Mouse (Mus musculus): ENCODE data around the gene Zranb2. TPM values are rescaled to one million over a fixed set of nuclear protein-coding genes. Genes with fewer than 3 reads are reported as not detected.

Gene Zranb2
- total RNA-seq (2023) = 36.1 and 40.6 TPM in 2 replicates

DNA sequence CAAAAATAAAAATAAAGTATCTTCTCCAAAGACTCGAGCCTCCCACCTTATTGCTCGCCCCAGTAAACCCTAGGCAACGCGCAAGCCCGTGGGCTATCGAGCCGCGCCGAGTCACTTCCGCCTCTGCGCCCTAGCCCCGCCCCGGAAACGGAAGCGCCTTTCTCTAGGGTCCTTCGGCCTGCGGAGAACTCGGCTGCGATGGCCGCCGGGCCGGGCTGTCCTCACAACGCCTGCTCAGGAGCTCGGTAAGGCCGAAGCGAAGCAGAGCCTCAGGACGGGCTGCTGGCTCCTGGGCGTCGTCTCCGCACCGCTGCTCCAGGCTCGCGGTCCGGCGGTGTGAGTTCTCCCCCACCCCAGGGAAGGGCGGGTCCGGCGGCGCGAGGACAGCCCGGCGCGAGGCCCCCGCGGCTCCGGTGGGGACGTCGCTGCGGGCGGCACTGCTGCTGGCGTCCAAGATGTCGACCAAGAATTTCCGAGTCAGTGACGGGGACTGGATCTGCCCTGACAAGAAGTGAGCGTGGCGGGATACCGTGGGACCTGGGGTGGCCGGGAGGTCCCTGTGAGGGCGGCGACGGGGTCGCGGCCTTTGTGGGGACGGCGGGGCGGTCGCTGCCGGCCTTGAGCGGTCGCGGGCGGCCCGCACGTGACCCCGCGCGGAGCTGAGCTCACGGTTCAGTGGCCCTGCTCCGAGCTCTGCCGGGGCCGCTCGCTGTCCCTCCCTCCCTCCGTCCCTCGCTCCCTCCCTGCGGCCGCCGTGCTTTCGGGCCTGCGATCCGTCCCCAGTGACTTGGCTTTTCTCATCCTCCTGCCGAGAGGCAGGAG is at the start of gene Zranb2:
Gene Zranb2, plus strand, starts transcription at position 197 of the 822 bp plus-strand sequence.

DNA sequence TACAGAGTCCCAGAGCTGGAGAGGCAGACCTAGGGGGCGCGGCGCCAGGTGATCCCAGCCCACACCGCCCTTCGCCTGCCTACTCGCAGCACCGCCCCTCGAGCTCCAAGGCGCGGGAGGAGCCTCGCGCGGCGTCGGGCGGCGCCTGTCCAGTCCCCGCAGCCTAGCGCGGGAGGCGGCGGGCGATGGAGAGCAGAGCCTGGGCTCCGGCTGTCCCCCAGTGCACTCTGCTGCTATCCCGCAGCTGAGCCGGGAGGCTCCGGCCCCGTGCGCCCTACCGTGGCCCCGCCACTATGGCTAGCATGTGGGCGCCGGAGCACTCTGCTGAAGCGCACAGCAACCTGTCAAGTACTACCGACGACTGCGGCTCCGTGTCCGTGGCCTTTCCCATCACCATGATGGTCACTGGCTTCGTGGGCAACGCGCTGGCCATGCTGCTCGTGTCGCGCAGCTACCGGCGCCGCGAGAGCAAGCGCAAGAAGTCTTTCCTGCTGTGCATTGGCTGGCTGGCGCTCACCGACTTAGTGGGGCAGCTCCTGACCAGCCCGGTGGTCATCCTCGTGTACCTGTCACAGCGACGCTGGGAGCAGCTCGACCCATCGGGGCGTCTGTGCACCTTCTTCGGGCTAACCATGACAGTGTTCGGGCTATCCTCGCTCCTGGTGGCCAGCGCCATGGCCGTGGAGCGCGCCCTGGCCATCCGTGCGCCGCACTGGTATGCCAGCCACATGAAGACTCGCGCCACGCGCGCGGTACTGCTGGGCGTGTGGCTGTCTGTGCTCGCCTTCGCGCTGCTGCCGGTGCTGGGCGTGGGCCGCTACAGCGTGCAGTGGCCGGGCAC is 33.0 kb downstream of the Zranb2 start, which contains the start of gene Ptger3:
Gene Ptger3, plus strand, starts transcription at position 168 of the 841 bp plus-strand sequence.

Other genes starting within 250 kb of the Zranb2 start
- 0.32 TPM in 1 of 2 replicates, not detected in the other for gene Ptger3, start 32.7 kb downstream of the Zranb2 start, total RNA-seq (2023)

All from neutrophil, adult 65 days (primary cell).